Mouse (Mus musculus) heart, adult 2 months (tissue): ENCODE results near the gene Ccdc40. TPM values are rescaled to one million over a fixed set of nuclear protein-coding genes. Genes with fewer than 3 reads are reported as not detected.

Experiments
- DNase-seq, 2 experiments: peaks; one replicate each; pipeline ENCODE4 v3.0.0; 2021
- H3K27ac ChIP-seq: fragments of 200-600 bp; 2 replicates; pipeline ENCODE4 v1.8.1; 2022
- H3K27me3 ChIP-seq: fragments of 200-500 bp; 2 replicates; pipeline ENCODE4 v1.6.1; 2012; ENCODE audit warnings: mild to moderate bottlenecking, low read length, inconsistent platforms, mixed read lengths; ENCODE audit not compliant: control insufficient read depth, insufficient read depth
- H3K36me3 ChIP-seq: fragments of 200-500 bp; 2 replicates; pipeline ENCODE4 v1.6.1; 2012; ENCODE audit warnings: low read length, inconsistent platforms; ENCODE audit not compliant: control insufficient read depth, insufficient read depth
- H3K4me1 ChIP-seq: fragments of 200-500 bp; 2 replicates; pipeline ENCODE4 v1.6.1; 2011; ENCODE audit warnings: low read length; ENCODE audit not compliant: control insufficient read depth, insufficient read depth
- H3K4me3 ChIP-seq: fragments of 200-600 bp; 2 replicates; pipeline ENCODE4 v1.8.1; 2022
- H3K79me2 ChIP-seq: fragments of 200-500 bp; replicated peaks from 2 replicates; pipeline ENCODE4 v1.6.1; 2012; ENCODE audit warnings: mild to moderate bottlenecking, inconsistent platforms, low read length, moderate library complexity, mixed read lengths; ENCODE audit not compliant: control insufficient read depth, insufficient read depth
- H3K9ac ChIP-seq: fragments of 200-500 bp; 2 replicates; pipeline ENCODE4 v1.6.1; 2012; ENCODE audit warnings: low read depth, mild to moderate bottlenecking, control low read depth, inconsistent platforms, low read length, mixed read lengths
- CTCF ChIP-seq: fragments of 200-600 bp; IDR thresholded peaks from 2 replicates; pipeline ENCODE4 v1.8.1; 2022; ENCODE audit warnings: antibody characterized with exemption, mild to moderate bottlenecking, moderate library complexity
- EP300 ChIP-seq: fragments of 200-500 bp; IDR thresholded peaks from 2 replicates; pipeline ENCODE4 v1.6.1; 2011; ENCODE audit warnings: low read depth, low read length, control low read depth; ENCODE audit not compliant: insufficient read depth
- POLR2A ChIP-seq: fragments of 200-500 bp; IDR thresholded peaks from 2 replicates; pipeline ENCODE4 v1.6.1; 2011; ENCODE audit warnings: mild to moderate bottlenecking, low read depth, low read length, control low read depth; ENCODE audit not compliant: insufficient read depth
- WGBS: fragments of 180-500 bp; shearing (Covaris S2); methylation state at CpG from one replicate; pipeline ENCODE4 v1.1.7; 2018; 5-methylcytosine and 5-hydroxymethylcytosine counted together
- intact Hi-C: fragments of 180-260 bp; cut with DNase I; formaldehyde crosslinking; loops from one replicate; pipeline ENCODE4 v1.15.1; 2025
- polyA plus RNA-seq: library from polyadenylated mRNA; depleted of rRNA; stranded (reverse); fragments of >200 nt; gene quantifications from 2 replicates; pipeline ENCODE4 v1.2.3, GENCODE M21; 2012; rRNA removed
- total RNA-seq, 2 experiments: library from RNA; stranded (reverse); gene quantifications; 2 replicates each; pipeline ENCODE4 v1.2.3; 2021

Gene Ccdc40
- total and polyA plus RNA-seq, 3 experiments, result 0.21 to 0.59 TPM; not detected in 1

DNA sequence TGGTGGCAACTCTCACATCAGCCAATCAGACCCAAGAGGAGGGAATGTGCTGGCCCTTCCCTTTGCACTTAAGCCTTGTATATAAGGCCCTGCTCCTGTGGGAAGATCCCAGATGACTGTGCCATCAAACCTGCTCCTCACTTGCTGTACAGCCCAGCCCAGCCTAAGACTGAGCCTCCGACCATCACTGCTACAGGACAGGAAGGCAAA lies 79.2 kb downstream of the Ccdc40 start, which contains the start of gene Card14:
Gene Card14 (plus strand): TSS at position 111 of the 210 bp plus-strand sequence.
- no peak for TF ChIP-seq CTCF
- TF ChIP-seq POLR2A, result no peak
- no peak for TF ChIP-seq EP300
- intact Hi-C loops, result no loop called here
- Histone ChIP-seq H3K4me1 (no peaks in the 10 kb centered on the region), H3K79me2 (no peaks in the 10 kb centered on the region), H3K9ac (no peak within 1 kb of the TSS), H3K27me3 (no peaks in the 10 kb centered on the region), H3K36me3 (no peaks in the 10 kb centered on the region), H3K4me3 (no peak within 1 kb of the TSS), H3K27ac (no peak within 1 kb of the TSS)
- DNase-seq, result no peak
- 64% methylated on average over 1 of the region's 1 CpGs for WGBS

DNA sequence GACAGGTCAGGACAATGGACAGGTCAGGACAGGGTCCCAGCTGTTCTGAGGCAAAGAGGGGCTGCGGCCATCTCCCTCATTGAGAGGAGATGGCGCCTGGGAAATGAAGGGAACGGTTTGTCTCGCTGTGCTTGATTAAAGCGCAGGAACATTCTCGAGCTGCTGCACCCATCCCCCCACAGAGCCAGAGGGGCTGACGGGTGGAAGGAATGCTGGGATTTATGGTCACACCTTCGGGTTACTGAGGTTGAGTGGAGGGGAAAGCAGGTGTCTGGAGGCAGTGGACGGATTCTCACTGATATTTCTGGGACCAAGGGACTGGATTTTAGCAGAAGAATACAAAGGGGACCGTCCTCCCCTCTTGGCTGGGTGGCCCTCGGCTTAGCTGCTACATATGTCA lies 79.5 kb downstream of the Ccdc40 start:
- no peaks in the 10 kb centered on the region for H3K79me2 ChIP-seq
- WGBS, result 38% methylated on average over 11 of the region's 11 CpGs
- H3K27me3 ChIP-seq, result no peaks in the 10 kb centered on the region
- no peaks in the 10 kb centered on the region for H3K36me3 ChIP-seq
- no peak overlapping the region for H3K9ac ChIP-seq
- H3K4me3 ChIP-seq, result no peak overlapping the region
- intact Hi-C loops, result no loop called here
- TF ChIP-seq EP300, result no peak
- TF ChIP-seq CTCF, result no peak
- TF ChIP-seq POLR2A, result no peak
- DNase-seq, result no peak
- no peak overlapping the region for H3K27ac ChIP-seq
- no peaks in the 10 kb centered on the region for H3K4me1 ChIP-seq

DNA sequence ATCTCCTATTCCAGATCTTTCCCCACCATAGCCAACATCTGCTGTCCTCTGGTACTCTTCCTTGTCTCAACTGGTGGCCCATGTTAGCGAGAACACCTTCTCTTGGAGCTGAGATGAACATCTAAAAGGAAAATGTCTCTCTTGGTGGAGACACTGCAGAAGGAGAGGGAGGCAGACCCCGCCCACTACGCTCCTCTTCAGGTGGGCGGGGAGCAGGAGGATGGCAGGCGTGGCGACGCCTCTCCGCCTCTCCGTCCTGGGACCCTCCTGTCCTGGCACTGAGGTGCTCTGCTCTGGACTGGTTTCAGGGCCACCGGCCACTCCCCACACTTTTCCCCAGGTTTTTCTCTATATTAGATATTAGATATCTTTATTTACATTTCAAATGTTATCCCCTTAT lies 82.2 kb downstream of the Ccdc40 start:
- H3K27me3 ChIP-seq, result no peaks in the 10 kb centered on the region
- H3K4me1 ChIP-seq, result no peaks in the 10 kb centered on the region
- H3K9ac ChIP-seq, result no peak overlapping the region
- no peaks in the 10 kb centered on the region for H3K79me2 ChIP-seq
- intact Hi-C loops, result no loop called here
- no peak overlapping the region for H3K27ac ChIP-seq
- TF ChIP-seq CTCF (no peak), POLR2A (no peak), EP300 (no peak)
- no peak for DNase-seq
- 28% methylated on average over 10 of the region's 10 CpGs for WGBS
- no peak overlapping the region for H3K4me3 ChIP-seq
- no peaks in the 10 kb centered on the region for H3K36me3 ChIP-seq

DNA sequence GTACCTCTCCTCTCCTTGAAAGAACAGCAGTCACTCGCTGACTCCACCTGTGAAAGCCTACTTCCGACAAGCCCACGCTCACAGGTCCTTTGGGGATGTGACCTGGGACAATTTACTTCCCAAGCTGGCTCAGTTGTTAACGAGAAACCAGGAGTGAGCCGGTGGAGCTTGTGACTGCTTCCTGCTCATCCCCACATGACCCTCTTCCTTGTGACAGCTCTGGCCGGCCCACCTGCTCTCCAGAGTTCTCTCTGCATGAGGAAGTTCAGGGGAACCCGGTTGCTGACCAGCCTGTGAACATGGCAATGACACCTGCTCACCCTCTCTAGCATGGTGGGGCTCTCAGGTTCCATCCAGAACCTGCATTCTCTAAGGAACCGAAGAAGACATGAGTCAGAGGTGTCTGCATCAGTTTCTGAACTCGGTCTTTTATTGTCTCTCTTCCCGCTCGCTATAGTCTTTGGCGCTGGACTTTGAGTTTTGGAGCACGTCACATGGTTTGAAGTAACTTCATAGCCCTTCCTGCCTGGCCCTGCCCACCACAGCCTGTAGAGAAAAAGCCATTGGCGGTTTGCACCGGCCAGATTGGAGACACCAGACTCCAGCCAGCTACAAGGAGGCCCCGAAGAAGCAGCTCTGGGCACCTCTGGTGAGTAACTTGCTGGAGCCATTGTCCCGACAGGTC lies 86.0 kb downstream of the Ccdc40 start:
- no peaks in the 10 kb centered on the region for H3K79me2 ChIP-seq
- no peaks in the 10 kb centered on the region for H3K27me3 ChIP-seq
- TF ChIP-seq POLR2A, result no peak
- no peak overlapping the region for H3K9ac ChIP-seq
- no peak overlapping the region for H3K27ac ChIP-seq
- 62% methylated on average over 17 of the region's 17 CpGs for WGBS
- no peaks in the 10 kb centered on the region for H3K36me3 ChIP-seq
- DNase-seq, result no peak
- no peaks in the 10 kb centered on the region; the same call in 1 of the 2 replicates for H3K4me1 ChIP-seq
- intact Hi-C loops, result no loop called here
- no peak overlapping the region for H3K4me3 ChIP-seq

Other genes with a start within 250 kb of the Ccdc40 start
- not detected for gene Enpp7, start 240.4 kb upstream of the Ccdc40 start, total RNA-seq
- not detected in 2 replicates for gene Enpp7, start 240.4 kb upstream of the Ccdc40 start, polyA plus RNA-seq
- gene Cbx2, start 205.6 kb upstream of the Ccdc40 start, total RNA-seq, result 1 to 10 TPM; 1.7 to 2.3 TPM
- 2.3 and 3.0 TPM in 2 replicates for gene Cbx2, start 205.6 kb upstream of the Ccdc40 start, polyA plus RNA-seq
- gene Cbx8, start 187.6 kb upstream of the Ccdc40 start, total RNA-seq, result 1 to 10 TPM; 4.0 to 5.3 TPM
- 2.0 and 2.7 TPM in 2 replicates for gene Cbx8, start 187.6 kb upstream of the Ccdc40 start, polyA plus RNA-seq
- 10 to 100 TPM in 1 of 2 experiments, 1 to 10 TPM in 1; 8.1 to 12.3 TPM for gene Cbx4, start 142.4 kb upstream of the Ccdc40 start, total RNA-seq
- 4.7 and 5.4 TPM in 2 replicates for gene Cbx4, start 142.4 kb upstream of the Ccdc40 start, polyA plus RNA-seq
- 10 to 100 TPM; 61.0 to 73.7 TPM for gene Tbc1d16, start 73 bp upstream of the Ccdc40 start, total RNA-seq
- gene Tbc1d16, start 73 bp upstream of the Ccdc40 start, polyA plus RNA-seq, result 26.0 and 53.7 TPM in 2 replicates
- 100 to 1,000 TPM in 1 of 2 experiments, 10 to 100 TPM in 1; 89.3 to 102 TPM for gene Gaa, start 39.3 kb downstream of the Ccdc40 start, total RNA-seq
- gene Gaa, start 39.3 kb downstream of the Ccdc40 start, polyA plus RNA-seq, result 165 and 186 TPM in 2 replicates
- 10 to 100 TPM; 60.5 to 67.3 TPM for gene Eif4a3, start 71.5 kb downstream of the Ccdc40 start, total RNA-seq
- gene Eif4a3, start 71.5 kb downstream of the Ccdc40 start, polyA plus RNA-seq, result 59.9 and 95.2 TPM in 2 replicates
- gene Card14, start 79.2 kb downstream of the Ccdc40 start, total RNA-seq, result under 1 TPM in 1 of 2 experiments, not detected in 1; 0.11 TPM
- gene Card14, start 79.2 kb downstream of the Ccdc40 start, polyA plus RNA-seq, result 0.12 and 0.33 TPM in 2 replicates
- 1 to 10 TPM; 5.5 to 5.7 TPM for gene Sgsh, start 127.0 kb downstream of the Ccdc40 start, total RNA-seq
- gene Sgsh, start 127.0 kb downstream of the Ccdc40 start, polyA plus RNA-seq, result 10.6 and 11.1 TPM in 2 replicates
- 1 to 10 TPM; 2.0 to 2.2 TPM for gene Slc26a11, start 127.0 kb downstream of the Ccdc40 start, total RNA-seq
- 7.8 and 9.9 TPM in 2 replicates for gene Slc26a11, start 127.0 kb downstream of the Ccdc40 start, polyA plus RNA-seq
- gene Rnf213, start 164.5 kb downstream of the Ccdc40 start, total RNA-seq, result 10 to 100 TPM; 12.0 to 13.1 TPM
- 10.4 and 19.2 TPM in 2 replicates for gene Rnf213, start 164.5 kb downstream of the Ccdc40 start, polyA plus RNA-seq